Mouse (Mus musculus): ENCODE measurements around the gene Cps1. TPM values are rescaled to one million over a fixed set of nuclear protein-coding genes. Genes with fewer than 3 reads are reported as not detected.

The Cps1 gene
- polyA plus RNA-seq, 1 experiment from 2014 or later: 0.69 TPM

DNA sequence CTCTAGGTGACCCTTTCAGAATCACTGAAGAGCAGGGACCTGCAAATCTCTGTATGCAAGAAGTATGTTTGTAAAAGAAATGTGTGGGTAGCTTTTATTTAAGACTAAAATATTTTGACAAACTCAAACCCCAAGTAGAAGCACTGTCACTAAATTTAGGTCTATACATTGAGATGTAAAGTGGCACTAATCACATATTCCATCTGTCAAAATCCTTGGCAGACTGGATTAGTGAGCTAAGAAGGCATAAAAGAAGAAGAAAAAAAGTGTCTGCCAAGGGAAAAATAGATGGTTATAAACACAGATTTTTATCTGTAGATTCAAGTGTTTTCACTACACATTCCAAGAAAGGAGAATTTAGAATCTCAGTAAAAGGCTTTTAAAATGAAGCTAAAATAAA, 145.6 kb downstream of the Cps1 start:
- ATAC-seq (ENCODE audit: low read depth): no peak
- Histone ChIP-seq H3K36me3 (ENCODE audit: control insufficient read depth, insufficient read depth, low read length) (no peaks in the 10 kb centered on the region), H3K4me3 (ENCODE audit: low read length) (no peak overlapping the region)

DNA sequence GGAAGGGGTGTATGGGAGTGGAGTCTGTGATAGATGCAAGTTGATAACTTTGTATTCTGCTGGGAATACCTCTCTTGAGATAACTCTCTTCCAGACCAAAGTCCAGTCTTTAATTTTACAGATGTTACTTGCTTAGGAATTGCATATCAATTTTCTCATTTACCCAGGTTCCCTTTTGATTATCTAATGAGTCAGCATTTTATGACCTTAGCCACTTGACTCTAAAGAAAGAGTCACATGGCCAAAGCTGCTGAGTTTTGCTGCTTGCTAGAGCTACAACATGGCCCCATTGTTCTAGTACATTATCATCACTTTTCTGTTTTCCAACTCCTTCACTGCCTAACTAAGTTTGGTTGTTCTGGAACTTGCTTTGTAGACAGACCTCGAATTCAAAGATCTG, 153.4 kb downstream of the Cps1 start:
- no peak for ATAC-seq (ENCODE audit: low read depth)
- Histone ChIP-seq H3K36me3 (ENCODE audit: control insufficient read depth, insufficient read depth, low read length) (no peaks in the 10 kb centered on the region), H3K4me2 (ENCODE audit: low read depth, low read length) (no peak overlapping the region), H3K4me3 (ENCODE audit: low read length) (no peak overlapping the region), H3K27me3 (ENCODE audit: control insufficient read depth, insufficient read depth, low read depth, low read length) (no peaks in the 10 kb centered on the region), H3K4me1 (replicated peaks; ENCODE audit: control insufficient read depth, insufficient read depth, low read length) (no peaks in the 10 kb centered on the region), H3K9ac (ENCODE audit: low read length) (no peak overlapping the region), H3K27ac (ENCODE audit: low read length) (no peak overlapping the region), H3K9me3 (ENCODE audit: control insufficient read depth, low read length) (no peaks in the 10 kb centered on the region)
- WGBS: 77% methylated on average over 1 of the region's 1 CpGs

More for the DNA sequence above, 145.6 kb downstream of the Cps1 start:
- Histone ChIP-seq H3K27me3 (ENCODE audit: control insufficient read depth, insufficient read depth, low read depth, low read length) (no peaks in the 10 kb centered on the region), H3K4me1 (replicated peaks; ENCODE audit: control insufficient read depth, insufficient read depth, low read length) (no peaks in the 10 kb centered on the region), H3K4me2 (ENCODE audit: low read depth, low read length) (no peak overlapping the region), H3K27ac (ENCODE audit: low read length) (no peak overlapping the region), H3K9me3 (ENCODE audit: control insufficient read depth, low read length) (no peaks in the 10 kb centered on the region), H3K9ac (ENCODE audit: low read length) (no peak overlapping the region)

Other genes starting within 250 kb of the Cps1 start
- 63.4 and 144 TPM in 2 replicates for gene Myl1, start 177.6 kb upstream of the Cps1 start, polyA plus RNA-seq (2015; fragmentation: Nextera tagmentation; extraction: Ambion mirVana)
- gene Lancl1, start 84.2 kb upstream of the Cps1 start, polyA plus RNA-seq (2015; fragmentation: Nextera tagmentation; extraction: Ambion mirVana): 102 and 106 TPM in 2 replicates

Measured in lung, embryonic 16.5 days (tissue).